Mouse (Mus musculus) intestine, postnatal 0 days (tissue): ENCODE results near the gene Prss46. TPM values are rescaled to one million over a fixed set of nuclear protein-coding genes. Genes with fewer than 3 reads are reported as not detected.
"Not testable (repeated sequence)": the region's sequence is repeated elsewhere in the genome, so short reads cannot be mapped to it uniquely, and the experiment has no call there.

Experiments
- ATAC-seq: fragments of 200-750 bp; cut with Nextera tagmentation; 2 replicates; pipeline ENCODE4 v1.8.0; 2017; ENCODE audit warnings: mild to moderate bottlenecking, moderate TSS enrichment, moderate library complexity
- H3K27ac ChIP-seq: fragments of 300-500 bp; sonication (generic); 2 replicates; pipeline ENCODE4 v1.5.1; 2014; ENCODE audit warnings: mild to moderate bottlenecking, low read depth, low read length, moderate library complexity
- H3K27me3 ChIP-seq: fragments of 300-500 bp; sonication (generic); replicated peaks from 2 replicates; pipeline ENCODE4 v1.6.1; 2014; ENCODE audit warnings: low read length, mixed read lengths; ENCODE audit not compliant: control insufficient read depth, insufficient read depth
- H3K36me3 ChIP-seq: fragments of 300-500 bp; sonication (generic); 2 replicates; pipeline ENCODE4 v1.6.1; 2014; ENCODE audit warnings: mild to moderate bottlenecking, moderate library complexity; ENCODE audit not compliant: control insufficient read depth, insufficient read depth
- H3K4me1 ChIP-seq: fragments of 300-500 bp; sonication (generic); replicated peaks from 2 replicates; pipeline ENCODE4 v1.6.1; 2014; ENCODE audit warnings: antibody characterized with exemption, low read length, mixed read lengths; ENCODE audit not compliant: control insufficient read depth, insufficient read depth
- H3K4me2 ChIP-seq: fragments of 300-500 bp; sonication (generic); replicated peaks from 2 replicates; pipeline ENCODE4 v1.6.1; 2014; ENCODE audit warnings: low read depth, mild to moderate bottlenecking, moderate library complexity
- H3K4me3 ChIP-seq: fragments of 300-500 bp; sonication (generic); 2 replicates; pipeline ENCODE4 v1.5.1; 2014; ENCODE audit warnings: low read depth, low read length
- H3K9ac ChIP-seq: fragments of 300-500 bp; sonication (generic); 2 replicates; pipeline ENCODE4 v1.6.1; 2014; ENCODE audit warnings: mild to moderate bottlenecking, low read depth, low read length
- H3K9me3 ChIP-seq: fragments of 300-500 bp; sonication (generic); 2 replicates; pipeline ENCODE4 v1.6.1; 2016; ENCODE audit warnings: mixed run types; ENCODE audit not compliant: control insufficient read depth
- CTCF ChIP-seq: sonication (generic); IDR thresholded peaks from 2 replicates; pipeline ENCODE4 v1.5.1; 2016; ENCODE audit warnings: low read depth, mild to moderate bottlenecking, control low read depth, antibody characterized with exemption, moderate library complexity
- WGBS: fragments of 180-500 bp; shearing (Covaris S2); extraction: QIAGEN DNeasy Blood & Tissue Kit; methylation state at CpG from one replicate; pipeline ENCODE4 v1.1.7; 2014; 5-methylcytosine and 5-hydroxymethylcytosine counted together
- polyA plus RNA-seq: library from polyadenylated mRNA; unstranded; fragments of >200 nt; fragmentation: Nextera tagmentation; extraction: Ambion mirVana; gene quantifications from 2 replicates; pipeline ENCODE4 v1.2.1, GENCODE M21; 2015

Prss46 gene
- polyA plus RNA-seq, 1 experiment from 2014 or later = not detected

GRCm38 (mm10) chr9:110813789-110814188 lies 30.5 kb upstream of the Prss46 start, which contains the start of gene Prss44:
TSS of gene Prss44 (plus strand) at chr9:110813994.
- no peaks in the 10 kb centered on the region for H3K4me1 ChIP-seq
- 62% methylated on average over 18 of the region's 18 CpGs for WGBS
- H3K27ac ChIP-seq = no peak within 1 kb of the TSS
- H3K9ac ChIP-seq = no peak within 1 kb of the TSS
- no peaks in the 10 kb centered on the region for H3K36me3 ChIP-seq
- no peak for ATAC-seq
- H3K4me2 ChIP-seq = no peak within 1 kb of the TSS
- no peak for TF ChIP-seq CTCF
- H3K27me3 ChIP-seq = no peaks in the 10 kb centered on the region
- no peaks in the 10 kb centered on the region for H3K9me3 ChIP-seq
- H3K4me3 ChIP-seq = no peak within 1 kb of the TSS

- not testable (repeated sequence) for H3K27me3 ChIP-seq, H3K36me3 ChIP-seq, H3K4me2 ChIP-seq, H3K9me3 ChIP-seq, H3K27ac ChIP-seq, H3K4me1 ChIP-seq, ATAC-seq, H3K9ac ChIP-seq, H3K4me3 ChIP-seq
Measured at GRCm38 (mm10) chr9:110820546-110820945, 23.8 kb upstream of the Prss46 start.

GRCm38 (mm10) chr9:110821436-110821835 lies 22.9 kb upstream of the Prss46 start:
- no peaks in the 10 kb centered on the region for H3K9me3 ChIP-seq
- no peaks in the 10 kb centered on the region for H3K4me1 ChIP-seq
- no peaks in the 10 kb centered on the region for H3K27me3 ChIP-seq
- 59% methylated on average over 7 of the region's 7 CpGs for WGBS
- no peak for TF ChIP-seq CTCF
- no peak overlapping the region for H3K27ac ChIP-seq
- no peak overlapping the region for H3K4me3 ChIP-seq
- no peak overlapping the region for H3K4me2 ChIP-seq
- H3K36me3 ChIP-seq = no peaks in the 10 kb centered on the region
- no peak overlapping the region for H3K9ac ChIP-seq
- no peak for ATAC-seq

GRCm38 (mm10) chr9:110825426-110825825 lies 18.9 kb upstream of the Prss46 start:
- Histone ChIP-seq H3K9me3 (no peaks in the 10 kb centered on the region), H3K27me3 (no peaks in the 10 kb centered on the region), H3K9ac (no peak overlapping the region), H3K4me2 (no peak overlapping the region), H3K27ac (no peak overlapping the region), H3K4me1 (no peaks in the 10 kb centered on the region), H3K4me3 (no peak overlapping the region), H3K36me3 (no peaks in the 10 kb centered on the region)
- no peak for TF ChIP-seq CTCF
- WGBS = 81% methylated on average over 4 of the region's 4 CpGs
- no peak for ATAC-seq

GRCm38 (mm10) chr9:110825832-110826231 lies 18.5 kb upstream of the Prss46 start:
- Histone ChIP-seq H3K9me3 (no peaks in the 10 kb centered on the region), H3K36me3 (no peaks in the 10 kb centered on the region), H3K4me3 (no peak overlapping the region), H3K4me2 (no peak overlapping the region), H3K27me3 (no peaks in the 10 kb centered on the region), H3K9ac (no peak overlapping the region), H3K27ac (no peak overlapping the region), H3K4me1 (no peaks in the 10 kb centered on the region)
- no peak for ATAC-seq
- 66% methylated on average over 7 of the region's 7 CpGs for WGBS
- TF ChIP-seq CTCF = no peak

- H3K36me3 ChIP-seq = no peaks in the 10 kb centered on the region
- WGBS = 83% methylated on average over 3 of the region's 3 CpGs
- no peaks in the 10 kb centered on the region for H3K9me3 ChIP-seq
- H3K4me3 ChIP-seq = no peak within 1 kb of the TSS
- ATAC-seq = no peak
- H3K4me2 ChIP-seq = no peak within 1 kb of the TSS
- no peak within 1 kb of the TSS for H3K27ac ChIP-seq
- no peak within 1 kb of the TSS for H3K9ac ChIP-seq
- TF ChIP-seq CTCF = no peak
- H3K27me3 ChIP-seq = no peaks in the 10 kb centered on the region
- H3K4me1 ChIP-seq = no peaks in the 10 kb centered on the region
Measured at GRCm38 (mm10) chr9:110826390-110826789, 17.9 kb upstream of the Prss46 start, which contains the start of gene Prss43. TSS of gene Prss43 (plus strand) at chr9:110826690.

- no peak for ATAC-seq
- no peak overlapping the region for H3K4me2 ChIP-seq
Measured at GRCm38 (mm10) chr9:110833021-110833420, 11.3 kb upstream of the Prss46 start.

More at GRCm38 (mm10) chr9:110833021-110833420, 11.3 kb upstream of the Prss46 start:
- H3K27ac ChIP-seq = no peak overlapping the region
- no peak for TF ChIP-seq CTCF
- no peaks in the 10 kb centered on the region for H3K36me3 ChIP-seq
- no peak overlapping the region for H3K9ac ChIP-seq
- no peaks in the 10 kb centered on the region for H3K4me1 ChIP-seq
- H3K27me3 ChIP-seq = no peaks in the 10 kb centered on the region
- 79% methylated on average over 5 of the region's 5 CpGs for WGBS
- H3K4me3 ChIP-seq = no peak overlapping the region
- no peaks in the 10 kb centered on the region for H3K9me3 ChIP-seq
